Mouse (Mus musculus) frontal cortex, adult 2 months (tissue): Measurements from ENCODE around the gene Arhgap40. TPM values are rescaled to one million over a fixed set of nuclear protein-coding genes. Genes with fewer than 3 reads are reported as not detected.

Experiments
- DNase-seq, 2 experiments: peaks; one replicate each; pipeline ENCODE4 v3.0.0; 2022; ENCODE audit warnings: low spot score in 1 of 2; ENCODE audit errors: extremely low spot score in 1 of 2
- polyA plus RNA-seq: library from polyadenylated mRNA; depleted of rRNA; stranded (reverse); fragments of >200 nt; gene quantifications from 2 replicates; pipeline ENCODE4 v1.2.3, GENCODE M21; 2012; rRNA removed

Arhgap40 gene
- polyA plus RNA-seq, result 1.2 and 1.8 TPM in 2 replicates

- DNase-seq, result peak in 1 of 2 experiments; percentile 17
These were observed at the start of gene Arhgap40 for GRCm38 (mm10) chr2:158512528-158512927. TSS of gene Arhgap40 (plus strand) at chr2:158512796.

GRCm38 (mm10) chr2:158474159-158474558 is 38.4 kb upstream of the Arhgap40 start:
- peak; percentile 17 to 57 for DNase-seq

GRCm38 (mm10) chr2:158477640-158478039 is 35.0 kb upstream of the Arhgap40 start:
- no peak for DNase-seq

DNA sequence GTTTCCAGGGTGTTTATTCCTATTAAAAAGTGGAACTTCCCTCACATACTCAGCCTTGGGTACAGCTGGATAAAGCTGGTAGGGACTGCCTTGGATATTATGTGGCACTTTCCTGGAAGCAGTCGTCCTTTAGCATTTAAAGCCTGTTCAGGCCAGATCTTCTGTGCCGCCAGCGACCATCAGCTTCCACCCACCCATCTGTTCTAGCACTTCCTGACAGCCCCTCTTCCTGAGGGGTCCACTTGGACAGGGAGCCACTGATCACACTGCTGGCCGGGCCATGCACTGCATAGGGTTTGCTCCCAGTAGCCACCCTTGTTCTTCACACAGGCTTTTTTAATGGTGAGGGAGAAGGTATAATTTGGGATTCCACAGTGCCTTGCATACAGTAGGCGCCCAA is 14.1 kb upstream of the Arhgap40 start:
- DNase-seq, result no peak

DNA sequence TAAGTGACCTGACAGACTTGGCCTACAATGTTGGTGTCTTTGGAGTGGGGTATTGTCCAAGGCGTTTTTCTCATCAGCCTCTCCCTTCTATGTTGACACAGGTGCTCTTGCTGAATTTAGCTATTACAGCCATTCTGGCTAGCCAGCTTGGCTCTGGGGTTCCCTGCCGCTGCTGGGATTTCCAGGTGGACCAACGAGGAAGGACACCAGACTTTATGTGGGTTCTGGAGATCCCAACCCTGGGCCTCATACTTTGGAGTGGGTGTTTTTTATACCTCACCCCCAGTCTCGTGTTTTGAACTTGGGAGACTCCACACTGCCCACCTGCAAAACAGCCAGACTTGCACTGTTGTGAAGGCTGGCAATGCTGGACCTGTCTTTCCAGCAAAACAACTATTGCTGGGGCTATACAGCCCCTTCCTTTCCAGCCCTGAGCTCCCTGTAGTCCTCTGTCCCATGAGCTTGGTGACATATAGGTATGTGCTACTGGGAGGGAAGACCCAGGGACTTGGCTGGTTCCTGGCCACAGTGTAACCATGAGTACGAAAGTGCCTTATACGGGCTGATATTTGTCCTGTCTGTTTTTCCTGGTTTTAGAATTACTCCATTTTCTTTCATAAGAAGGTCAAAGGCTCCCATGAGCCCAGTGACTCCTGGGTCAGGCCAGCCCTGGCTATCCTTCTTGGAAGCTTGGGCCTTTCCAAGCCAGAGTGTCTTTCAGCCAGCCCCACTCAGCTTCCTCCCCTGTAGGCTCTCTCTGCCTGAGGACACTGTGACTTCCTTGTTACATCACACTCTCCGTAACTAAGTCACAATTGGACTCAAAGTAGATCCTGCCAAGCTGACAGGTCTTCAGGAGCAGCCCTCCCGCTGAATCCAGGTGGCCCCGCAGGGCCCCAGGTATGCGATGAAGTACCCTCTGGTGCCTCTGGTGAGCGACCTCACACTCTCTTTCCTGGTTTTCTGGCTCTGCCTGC is 10.5 kb upstream of the Arhgap40 start, which contains the start of gene Adig:
Gene Adig (plus strand): TSS at position 777 of the 977 bp plus-strand sequence.
- no peak for DNase-seq

DNA sequence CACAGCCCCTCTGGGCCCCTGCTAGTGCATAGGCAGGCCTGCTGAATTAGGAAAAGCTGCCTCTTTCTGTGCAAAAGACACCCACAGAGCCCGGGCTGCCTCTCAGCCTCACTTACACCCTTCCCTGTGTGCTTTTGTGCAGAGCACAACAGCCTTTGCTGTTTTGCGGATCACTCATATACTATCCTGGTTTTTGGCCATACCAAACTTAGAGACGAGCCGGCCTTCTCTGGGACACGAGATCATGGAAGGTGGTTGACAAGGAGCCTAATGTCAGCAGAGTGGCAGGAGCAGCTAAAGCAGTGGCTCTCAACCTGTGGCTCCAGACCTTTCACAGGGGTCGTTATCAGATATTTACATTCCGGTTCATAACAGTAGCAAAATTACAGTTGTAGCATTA is 9.4 kb upstream of the Arhgap40 start:
- DNase-seq, result no peak

DNA sequence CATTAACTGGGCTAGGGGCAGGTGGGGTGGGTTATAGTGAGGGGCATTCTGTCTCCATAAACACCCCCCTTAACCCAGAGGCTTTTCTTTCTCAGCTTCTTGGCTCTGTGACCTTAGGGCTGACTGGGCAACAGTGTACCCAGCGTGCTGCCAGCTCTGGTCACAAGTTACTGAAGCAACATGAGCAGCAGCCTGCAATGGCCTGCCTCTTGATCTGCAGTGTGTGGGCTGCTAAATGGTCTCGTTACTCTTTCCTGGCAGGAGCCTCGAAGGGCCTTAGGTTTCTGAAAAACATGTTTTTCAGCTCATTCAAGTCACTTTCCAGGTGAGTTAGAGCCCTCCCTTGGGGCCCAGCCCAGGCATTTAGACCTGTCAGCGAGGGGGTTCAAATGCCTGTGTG is 8.9 kb upstream of the Arhgap40 start:
- no peak for DNase-seq

- DNase-seq, result no peak
These were observed 6.1 kb upstream of the Arhgap40 start for GRCm38 (mm10) chr2:158506475-158506874.

GRCm38 (mm10) chr2:158507046-158507445 is 5.5 kb upstream of the Arhgap40 start:
- no peak for DNase-seq

GRCm38 (mm10) chr2:158510665-158511064 is 1.9 kb upstream of the Arhgap40 start:
- DNase-seq, result no peak

- DNase-seq, result no peak
These were observed 1.3 kb downstream of the Arhgap40 start for GRCm38 (mm10) chr2:158513821-158514336.

GRCm38 (mm10) chr2:158518583-158518982 is 6.0 kb downstream of the Arhgap40 start:
- DNase-seq, result no peak

DNA sequence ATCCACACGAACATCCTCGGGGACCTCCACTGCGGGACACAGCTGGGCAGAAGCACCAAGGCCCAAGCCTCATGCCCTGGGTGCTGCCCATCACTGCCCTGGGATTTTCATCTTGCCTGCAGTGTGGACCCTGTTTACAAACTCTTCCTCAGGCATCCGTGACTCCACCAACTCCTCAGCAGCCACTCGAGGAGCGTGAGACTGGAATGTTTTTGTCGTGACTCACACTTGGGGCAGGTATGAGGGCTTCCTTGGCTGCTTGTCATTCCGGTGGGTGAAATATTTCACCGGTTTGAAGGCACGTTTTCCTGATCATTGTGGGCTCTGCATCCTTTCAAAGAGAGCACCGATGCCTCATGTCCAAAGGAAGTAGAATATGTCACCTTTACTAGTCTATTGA is 6.5 kb downstream of the Arhgap40 start:
- DNase-seq, result no peak

- no peak for DNase-seq
These were observed 7.2 kb downstream of the Arhgap40 start for GRCm38 (mm10) chr2:158519800-158520199.

DNA sequence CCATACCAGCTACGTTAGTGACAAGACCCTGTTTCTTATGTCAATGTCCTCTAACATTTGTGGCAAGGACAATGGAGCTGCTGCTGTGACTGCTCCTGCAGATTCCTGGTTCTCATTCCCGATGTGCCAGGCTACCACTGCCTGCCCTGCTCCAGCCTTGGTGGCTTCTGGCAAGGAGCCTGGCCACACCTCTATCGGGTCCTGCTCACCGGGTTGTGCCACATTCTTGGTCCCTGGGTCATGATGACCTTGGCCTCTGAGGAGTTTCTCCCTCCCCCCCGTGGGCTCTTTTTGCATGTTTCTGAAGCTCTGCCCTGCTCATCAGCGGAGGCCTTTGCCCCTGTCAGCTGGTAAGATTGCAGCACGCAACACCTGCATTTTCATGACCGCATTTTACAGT is 10.5 kb downstream of the Arhgap40 start:
- no peak for DNase-seq

- DNase-seq, result no peak
These were observed 11.7 kb downstream of the Arhgap40 start for GRCm38 (mm10) chr2:158524129-158524860.

DNA sequence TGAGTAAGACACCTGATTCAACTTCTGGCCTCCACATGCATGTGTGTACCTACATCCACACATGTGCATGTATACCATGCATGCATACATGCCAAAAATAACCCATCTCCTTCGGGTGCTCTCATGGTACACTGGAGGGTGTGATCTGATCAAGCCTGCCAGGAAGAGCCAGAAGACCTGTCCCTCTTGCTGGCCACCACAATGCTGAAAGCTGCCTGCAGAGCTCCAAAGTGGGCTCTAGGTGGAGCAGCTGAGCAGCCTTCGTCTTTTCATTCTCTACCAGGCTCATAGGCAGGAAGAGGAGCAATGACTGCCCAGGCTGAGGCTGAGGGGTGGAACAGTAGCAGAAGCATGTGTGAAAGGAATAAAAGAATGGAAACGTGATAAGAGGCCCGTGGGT is 21.5 kb downstream of the Arhgap40 start:
- DNase-seq, result peak in 1 of 2 experiments; percentile 81

- DNase-seq, result no peak
These were observed 22.0 kb downstream of the Arhgap40 start for GRCm38 (mm10) chr2:158534559-158534958.

DNA sequence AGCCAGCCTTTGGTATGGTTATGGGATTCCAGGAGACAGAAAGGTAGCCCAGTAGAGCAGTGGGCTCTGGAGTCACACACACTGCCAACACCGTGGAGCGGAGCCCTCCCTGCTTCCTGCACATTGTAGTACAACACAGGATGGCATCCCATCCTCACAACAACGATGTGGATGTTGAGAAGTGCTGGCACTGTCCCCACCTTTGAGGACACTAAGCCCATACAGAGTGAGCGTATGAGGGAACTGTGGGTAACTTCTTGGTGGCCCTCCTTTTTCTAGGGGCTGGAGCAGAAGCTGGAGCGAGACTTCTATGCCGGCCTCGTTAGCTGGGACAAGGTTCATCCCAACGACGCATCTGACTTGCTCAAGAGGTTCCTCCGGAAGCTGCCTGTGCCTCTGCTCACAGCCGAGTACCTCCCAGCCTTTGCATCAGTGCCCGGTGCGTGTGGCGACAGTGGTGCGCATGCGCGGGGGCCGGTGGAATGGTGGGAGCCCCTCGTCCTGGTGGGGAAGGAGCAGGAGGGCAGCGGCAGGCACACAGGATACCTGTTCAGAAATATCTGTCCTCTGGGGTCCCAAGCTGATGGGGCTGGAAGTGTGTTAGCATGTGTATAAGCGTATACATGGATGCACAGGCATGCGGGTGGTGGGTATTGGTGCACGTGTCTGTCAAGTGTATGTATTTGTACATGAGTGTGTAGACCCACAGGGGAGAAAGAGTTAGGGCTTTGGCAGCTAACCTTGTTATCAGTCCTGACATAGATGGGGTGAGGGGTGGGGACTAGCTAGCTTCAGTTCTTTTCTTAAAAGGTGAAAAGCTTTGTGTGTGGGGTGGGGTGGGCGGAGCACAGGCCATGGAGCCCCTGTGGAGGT is 27.1 kb downstream of the Arhgap40 start:
- no peak for DNase-seq

- DNase-seq, result no peak
These were observed 28.7 kb downstream of the Arhgap40 start for GRCm38 (mm10) chr2:158541286-158541685.
